Mouse (Mus musculus) kidney, adult 2 months (tissue): ENCODE data around the gene Dhx30.

Experiments
- CTCF ChIP-seq: fragments of 200-500 bp; conservative IDR thresholded peaks from 2 replicates; pipeline ENCODE4 v1.5.1; 2011; ENCODE audit warnings: low read depth, mild to moderate bottlenecking, control low read depth, low read length, moderate library complexity, mixed read lengths; ENCODE audit not compliant: insufficient read depth, insufficient read length
- POLR2A ChIP-seq: fragments of 200-500 bp; IDR thresholded peaks from one replicate; pipeline ENCODE4 v1.6.1; 2011; ENCODE audit warnings: low read depth, low read length, control low read depth

DNA sequence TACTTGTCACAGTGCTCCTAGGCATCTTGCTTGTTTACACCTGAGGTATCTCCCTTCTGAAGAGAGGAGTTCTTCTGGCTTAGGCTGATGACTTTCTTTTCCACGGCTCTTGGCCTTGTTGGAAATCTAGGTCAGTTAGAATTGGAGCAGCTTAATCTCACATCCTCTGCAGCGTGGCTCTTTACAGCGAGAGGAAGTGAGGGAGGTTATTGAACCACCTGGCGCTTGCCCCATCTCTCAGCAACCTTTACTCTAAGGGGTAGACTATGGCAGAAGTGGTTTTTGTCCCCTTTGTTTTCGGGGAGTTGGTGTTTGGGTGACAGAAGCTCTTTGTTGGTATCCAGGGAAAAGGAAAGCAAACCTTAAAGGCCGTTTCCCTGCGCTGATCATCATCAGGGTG is 55.2 kb downstream of the Dhx30 start:
- TF ChIP-seq CTCF (no peak), POLR2A (no peak)
